In genomic region chrX:71181526-71181925, GRCm38 (mm10) we compare ENCODE assay signal across 18 mouse cellular contexts. TPM values are rescaled to one million over a fixed set of nuclear protein-coding genes. Genes with fewer than 3 reads are reported as not detected.
DNase-seq lines count a peak whose midpoint lies in the region; ATAC-seq and TF ChIP-seq lines count a peak whose summit lies in the region.
"Had no signal": no experiment of that assay in that cellular context is flagged by ENCODE, and none has a peak within 500 bp of the region (broad histone marks: within the 10 kb centered on the region; RNA-seq: fewer than 3 reads in every experiment).

No protein-coding gene starts in this region.

- H3K9me3 ChIP-seq in forebrain, embryonic 14.5 days (replicated peaks; ENCODE audit: control insufficient read depth, low read length): no peaks in the 10 kb centered on the region
- H3K9me3 ChIP-seq in forebrain, embryonic 10.5 days: no peaks in the 10 kb centered on the region
- no peaks in the 10 kb centered on the region for H3K9me3 ChIP-seq in intestine, embryonic 16.5 days (ENCODE audit: control insufficient read depth, low read length)
- H3K9me3 ChIP-seq: embryonic facial prominence, embryonic 13.5 days; heart, embryonic 13.5 days; hindbrain, embryonic 12.5 days had no signal

- WGBS in forebrain, embryonic 14.5 days: 60% methylated on average over 3 of the region's 3 CpGs
- WGBS in forebrain, embryonic 10.5 days: 89% methylated on average over 3 of the region's 3 CpGs
- 86% methylated on average over 3 of the region's 3 CpGs for WGBS in intestine, embryonic 16.5 days

- TF ChIP-seq POLR2A in brain, embryonic 14.5 days (IDR thresholded peaks at IDR 0.05; ENCODE audit: borderline replicate concordance, extremely low read depth, insufficient read depth, insufficient read length, poor library complexity, severe bottlenecking): no peak

- H3K4me1 ChIP-seq in forebrain, embryonic 14.5 days (ENCODE audit: control insufficient read depth, insufficient read depth, low read length): no peaks in the 10 kb centered on the region
- H3K4me1 ChIP-seq in forebrain, embryonic 10.5 days: no peaks in the 10 kb centered on the region
- H3K4me1 ChIP-seq in intestine, embryonic 16.5 days (ENCODE audit: control insufficient read depth, insufficient read depth, low read length): no peaks in the 10 kb centered on the region
- H3K4me1 ChIP-seq: embryonic facial prominence, embryonic 13.5 days; heart, embryonic 13.5 days; hindbrain, embryonic 12.5 days had no signal

- no peaks in the 10 kb centered on the region for H3K27me3 ChIP-seq in forebrain, embryonic 14.5 days (replicated peaks; ENCODE audit: control insufficient read depth, insufficient read depth, low read length)
- H3K27me3 ChIP-seq in forebrain, embryonic 10.5 days (ENCODE audit: poor library complexity, severe bottlenecking): peaks cover 14% of the 10 kb centered on the region; the same call in 1 of the 2 replicates
- H3K27me3 ChIP-seq in intestine, embryonic 16.5 days (replicated peaks; ENCODE audit: control insufficient read depth, insufficient read depth, low read length): no peaks in the 10 kb centered on the region; the same call in 1 of the 2 replicates
- H3K27me3 ChIP-seq: hindbrain, embryonic 12.5 days had no signal

- ATAC-seq in forebrain, embryonic 14.5 days: peak; percentile 52; the same call in 1 of the 2 replicates
- no peak for ATAC-seq in intestine, embryonic 16.5 days
- ATAC-seq: hindbrain, postnatal 0 days had no signal

- no peaks in the 10 kb centered on the region for H3K36me3 ChIP-seq in forebrain, embryonic 14.5 days (ENCODE audit: control insufficient read depth, insufficient read depth, low read length)
- H3K36me3 ChIP-seq in forebrain, embryonic 10.5 days (replicated peaks): no peaks in the 10 kb centered on the region
- no peaks in the 10 kb centered on the region for H3K36me3 ChIP-seq in intestine, embryonic 16.5 days (ENCODE audit: control insufficient read depth, insufficient read depth, low read length)
- H3K36me3 ChIP-seq: embryonic facial prominence, embryonic 13.5 days; heart, embryonic 13.5 days; hindbrain, embryonic 12.5 days had no signal

- H3K9ac ChIP-seq in forebrain, embryonic 14.5 days (ENCODE audit: low read length): no peak overlapping the region
- no peak overlapping the region for H3K9ac ChIP-seq in intestine, embryonic 16.5 days (ENCODE audit: low read depth, low read length)
- H3K9ac ChIP-seq: embryonic facial prominence, embryonic 13.5 days; heart, embryonic 13.5 days; hindbrain, embryonic 12.5 days had no signal

- intact Hi-C loops in left cerebral cortex, postnatal 14 days (cut with DNase I): no loop called here
- intact Hi-C loops in left cerebral cortex, adult 2 months (cut with DNase I): no loop called here

- TF ChIP-seq CTCF in left cerebral cortex, adult 2 months (IDR thresholded peaks at IDR 0.05): no peak
- TF ChIP-seq CTCF in brain, embryonic 14.5 days (IDR thresholded peaks at IDR 0.05; ENCODE audit: borderline replicate concordance, extremely low read depth, insufficient read depth, insufficient read length): no peak

- H3K27ac ChIP-seq in forebrain, embryonic 14.5 days (ENCODE audit: low read depth, low read length): no peak overlapping the region
- H3K27ac ChIP-seq in forebrain, embryonic 10.5 days: no peak overlapping the region
- no peak overlapping the region for H3K27ac ChIP-seq in left cerebral cortex, adult 2 months
- H3K27ac ChIP-seq in intestine, embryonic 16.5 days (ENCODE audit: low read length): no peak overlapping the region
- H3K27ac ChIP-seq: embryonic facial prominence, embryonic 13.5 days; gastrocnemius, adult 2 months; heart, embryonic 13.5 days; hindbrain, embryonic 12.5 days; hindbrain, postnatal 0 days had no signal

- H3K4me3 ChIP-seq in forebrain, embryonic 14.5 days (ENCODE audit: low read depth, low read length): no peak overlapping the region
- no peak overlapping the region for H3K4me3 ChIP-seq in forebrain, embryonic 10.5 days
- no peak overlapping the region for H3K4me3 ChIP-seq in left cerebral cortex, adult 2 months
- no peak overlapping the region for H3K4me3 ChIP-seq in intestine, embryonic 16.5 days (ENCODE audit: low read length)
- H3K4me3 ChIP-seq: embryonic facial prominence, embryonic 13.5 days; gastrocnemius, adult 2 months; heart, embryonic 13.5 days; hindbrain, embryonic 12.5 days had no signal

- no peak overlapping the region for H3K4me2 ChIP-seq in forebrain, embryonic 14.5 days (ENCODE audit: low read length)
- H3K4me2 ChIP-seq in intestine, embryonic 16.5 days (ENCODE audit: low read depth, low read length): no peak overlapping the region
- H3K4me2 ChIP-seq: embryonic facial prominence, embryonic 13.5 days; heart, embryonic 13.5 days; hindbrain, embryonic 12.5 days had no signal

- peak; percentile 13 for DNase-seq in forebrain, embryonic 14.5 days (ENCODE audit: low spot score)
- DNase-seq in forebrain, embryonic 10.5 days (ENCODE audit: extremely low spot score, low spot score): no peak
- DNase-seq in left cerebral cortex, postnatal 14 days (ENCODE audit: low spot score in 2 of 2): peak; percentile 3 to 12
- DNase-seq in left cerebral cortex, adult 2 months (ENCODE audit: extremely low spot score in 1 of 2, low spot score in 2 of 2): no peak
- peak; percentile 43 for DNase-seq in brain, embryonic 14.5 days (ENCODE audit: low read depth)
- no peak for DNase-seq in left cerebral cortex, adult 9 months (ENCODE audit: low spot score in 2 of 2)
- DNase-seq: adrenal gland, postnatal 10 days; cerebellum, adult 18-20 months; cerebellum, adult 9-11 months; cerebellum, postnatal 36 days; gastrocnemius, adult 2 months; gastrocnemius, postnatal 25 days; heart, postnatal 4 days had no signal

RNA-seq across cellular contexts. Expression of gene Mtm1, which starts 29.0 kb away (rescaled TPM):
- 4.5 and 4.6 TPM in 2 replicates for polyA plus RNA-seq in forebrain, embryonic 14.5 days (2014; fragmentation: Nextera tagmentation; extraction: Ambion mirVana)
- 3.1 and 3.7 TPM in 2 replicates for polyA plus RNA-seq in forebrain, embryonic 10.5 days (2016; fragmentation: Nextera tagmentation; extraction: Ambion mirVana)
- total RNA-seq in left cerebral cortex, postnatal 14 days (2021): 1 to 10 TPM; 5.0 to 5.6 TPM
- 1 to 10 TPM; 6.0 to 7.8 TPM for total RNA-seq in left cerebral cortex, adult 2 months (2021)
- polyA plus RNA-seq in brain, embryonic 14.5 days (2012; rRNA removed): 3.5 TPM in 2 replicates
- polyA plus RNA-seq in intestine, embryonic 16.5 days (2015; fragmentation: Nextera tagmentation; extraction: Ambion mirVana): 13.3 and 15.2 TPM in 2 replicates

Comparison
In these comparisons a context has a peak if more than half of its experiments do, and no peak if none do; other contexts are left out.
1. DNase-seq: peak in forebrain, embryonic 14.5 days (single experiment), left cerebral cortex, postnatal 14 days (2 of 2) and brain, embryonic 14.5 days (single experiment); none in forebrain, embryonic 10.5 days (single experiment), left cerebral cortex, adult 2 months (0 of 2) and left cerebral cortex, adult 9 months (0 of 2).